Comparison of ENCODE assay signal across 8 mouse cellular contexts in the genomic region with DNA sequence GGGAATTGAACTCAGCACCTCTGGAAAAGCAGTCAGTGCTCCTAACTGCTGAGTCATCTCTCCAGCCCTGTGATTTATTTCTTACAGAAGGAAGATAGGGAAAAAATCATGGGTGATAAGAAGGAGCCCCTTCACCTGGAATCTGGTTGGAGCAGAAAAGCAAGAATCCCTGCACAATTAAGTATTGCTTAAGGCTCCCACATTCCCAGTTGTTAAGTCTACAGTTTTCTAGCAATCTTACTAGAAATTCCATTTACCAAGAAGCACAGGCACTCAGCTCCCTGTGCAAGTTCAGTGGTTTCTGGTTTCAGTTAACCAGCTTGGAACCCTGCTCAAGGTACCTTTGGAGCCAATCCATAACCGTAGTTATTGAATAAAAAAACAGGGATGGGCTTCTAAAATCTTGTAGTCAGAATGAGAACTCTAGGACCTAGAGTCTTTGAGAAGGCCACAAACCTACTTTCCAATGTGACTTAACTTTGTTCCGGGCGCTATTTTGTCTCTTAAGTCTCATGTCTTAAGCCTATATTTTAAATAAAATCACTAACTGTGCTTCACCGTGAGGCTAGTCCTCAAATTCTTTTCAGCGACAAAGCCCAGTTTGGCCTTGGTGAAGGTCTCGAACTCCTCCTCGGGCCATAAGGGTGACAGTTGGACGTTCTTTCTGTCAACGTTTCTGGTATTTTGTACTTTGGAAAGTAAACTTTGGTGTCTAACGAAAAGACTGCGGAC. TPM values are rescaled to one million over a fixed set of nuclear protein-coding genes. Genes with fewer than 3 reads are reported as not detected.
DNase-seq lines count a peak whose midpoint lies in the region; ATAC-seq and TF ChIP-seq lines count a peak whose summit lies in the region.

No protein-coding gene starts in this region.

- TF ChIP-seq CTCF in gastrocnemius, adult 2 months (IDR thresholded peaks at IDR 0.05), result no peak
- TF ChIP-seq CTCF in C2C12 (IDR thresholded peaks at IDR 0.05; ENCODE audit: control insufficient read depth, insufficient read depth, insufficient read length), result no peak

- peak overlapping the region; percentile 92 for H3K4me3 ChIP-seq in gastrocnemius, adult 2 months
- no peak overlapping the region for H3K4me3 ChIP-seq in C2C12 (ENCODE audit: insufficient read depth, poor library complexity, severe bottlenecking)
- H3K4me3 ChIP-seq in forebrain, embryonic 16.5 days (replicated peaks; ENCODE audit: low read length), result peak overlapping the region; percentile 57
- peak overlapping the region; percentile 56 for H3K4me3 ChIP-seq in liver, embryonic 13.5 days (replicated peaks)

- H3K9me3 ChIP-seq in forebrain, embryonic 16.5 days (ENCODE audit: control insufficient read depth, low read length), result no peaks in the 10 kb centered on the region
- H3K9me3 ChIP-seq in liver, embryonic 13.5 days (replicated peaks), result no peaks in the 10 kb centered on the region

- 40% methylated on average over 11 of the region's 11 CpGs for WGBS in forebrain, embryonic 16.5 days
- WGBS in liver, embryonic 13.5 days (ENCODE audit: insufficient replicate concordance), result 23% methylated on average over 11 of the region's 11 CpGs

- peak overlapping the region; percentile 74 for H3K4me2 ChIP-seq in forebrain, embryonic 16.5 days (ENCODE audit: low read length)
- H3K4me2 ChIP-seq in liver, embryonic 13.5 days, result peak overlapping the region; percentile 74

- H3K4me1 ChIP-seq in forebrain, embryonic 16.5 days (replicated peaks; ENCODE audit: control insufficient read depth, insufficient read depth, low read length), result peaks cover 14% of the 10 kb centered on the region
- peaks cover 21% of the 10 kb centered on the region for H3K4me1 ChIP-seq in liver, embryonic 13.5 days (replicated peaks)

- no peak for ATAC-seq in forebrain, embryonic 16.5 days
- ATAC-seq in liver, embryonic 13.5 days (ENCODE audit: low read depth), result no peak

- peak overlapping the region; percentile 86 for H3K27ac ChIP-seq in gastrocnemius, adult 2 months
- H3K27ac ChIP-seq in forebrain, embryonic 16.5 days (ENCODE audit: low read length), result no peak overlapping the region
- H3K27ac ChIP-seq in liver, embryonic 13.5 days, result peak overlapping the region; percentile 69

- H3K79me2 ChIP-seq in C2C12 (ENCODE audit: control insufficient read depth, insufficient read depth), result no peaks in the 10 kb centered on the region

- H3K9ac ChIP-seq in forebrain, embryonic 16.5 days (replicated peaks; ENCODE audit: low read depth, low read length), result no peak overlapping the region; the same call in 1 of the 2 replicates
- H3K9ac ChIP-seq in liver, embryonic 13.5 days, result peak overlapping the region; percentile 22; the same call in 1 of the 2 replicates

- no peak for DNase-seq in gastrocnemius, adult 2 months
- no peak for DNase-seq in gastrocnemius, postnatal 36 days
- DNase-seq in liver, embryonic 13.5 days, result no peak
- no peak for DNase-seq in urinary bladder, postnatal 4 days (ENCODE audit: low spot score in 2 of 2)
- DNase-seq in urinary bladder, postnatal 10 days (ENCODE audit: low spot score), result no peak
- DNase-seq in urinary bladder, adult 18-20 months (ENCODE audit: low spot score in 2 of 2), result no peak

- H3K36me3 ChIP-seq in C2C12 (ENCODE audit: control insufficient read depth, insufficient read depth), result no peaks in the 10 kb centered on the region
- H3K36me3 ChIP-seq in forebrain, embryonic 16.5 days (ENCODE audit: control insufficient read depth, insufficient read depth), result no peaks in the 10 kb centered on the region
- H3K36me3 ChIP-seq in liver, embryonic 13.5 days, result no peaks in the 10 kb centered on the region

- H3ac ChIP-seq in C2C12 (ENCODE audit: control insufficient read depth, insufficient read length, low read depth), result peak overlapping the region; percentile 8

- intact Hi-C loops in gastrocnemius, adult 2 months (cut with DNase I), result no loop called here
- intact Hi-C loops in gastrocnemius, postnatal 36 days (cut with DNase I), result no loop called here

- H3K79me3 ChIP-seq in C2C12 (ENCODE audit: low read depth), result no peaks in the 10 kb centered on the region

- H3K27me3 ChIP-seq in C2C12 (ENCODE audit: control insufficient read depth, insufficient read depth, insufficient read length), result no peaks in the 10 kb centered on the region
- H3K27me3 ChIP-seq in forebrain, embryonic 16.5 days (replicated peaks; ENCODE audit: control insufficient read depth, insufficient read depth, low read length), result no peaks in the 10 kb centered on the region
- 0 out of 2 replicates have a peak, but pooled peaks cover 3% of the 10 kb centered on the region for H3K27me3 ChIP-seq in liver, embryonic 13.5 days

TF ChIP-seq in C2C12, 6 proteins besides CTCF, POLR2A, EP300 and RAD21:
- TF ChIP-seq USF1 (IDR thresholded peaks at IDR 0.05; ENCODE audit: low read depth), result no peak
- no peak for TF ChIP-seq CEBPB (IDR thresholded peaks at IDR 0.05; ENCODE audit: low read depth)
- TF ChIP-seq MYOG (IDR thresholded peaks at IDR 0.05; ENCODE audit: control insufficient read depth, extremely low read depth, insufficient read length), result no peak
- no peak for TF ChIP-seq MAX (IDR thresholded peaks at IDR 0.05)
- no peak for TF ChIP-seq FOSL1 (IDR thresholded peaks at IDR 0.05; ENCODE audit: insufficient read depth, low read length, poor library complexity, severe bottlenecking)
- TF ChIP-seq MYOD1 (IDR thresholded peaks at IDR 0.05; ENCODE audit: control insufficient read depth, insufficient read length, low read depth), result no peak
TF ChIP-seq in C2C12: peak in this region for 0.

RNA-seq across cellular contexts. Expression of gene Gm2a, which starts 1.0 kb away (rescaled TPM):
- 1 to 10 TPM; 6.5 to 6.7 TPM for total RNA-seq in gastrocnemius, adult 2 months (2021)
- total RNA-seq in gastrocnemius, postnatal 36 days (2021), result 1 to 10 TPM; 7.0 to 7.2 TPM
- polyA plus RNA-seq in C2C12 (2012; fragmentation: generic; extraction: Trizol), result 2.9 TPM
- polyA plus RNA-seq in forebrain, embryonic 16.5 days (2015; fragmentation: Nextera tagmentation; extraction: Ambion mirVana), result 20.9 and 21.4 TPM in 2 replicates
- 9.6 and 10.6 TPM in 2 replicates for polyA plus RNA-seq in liver, embryonic 13.5 days (2015; fragmentation: Nextera tagmentation; extraction: Ambion mirVana)

RNA-seq across cellular contexts. Expression of gene Ccdc69, which starts 19.0 kb away (rescaled TPM):
- 1 to 10 TPM; 3.6 to 3.9 TPM for total RNA-seq in gastrocnemius, adult 2 months (2021)
- 1 to 10 TPM; 3.5 to 4.9 TPM for total RNA-seq in gastrocnemius, postnatal 36 days (2021)
- 0.04 TPM for polyA plus RNA-seq in C2C12 (2012; fragmentation: generic; extraction: Trizol)
- 0.29 TPM in 1 of 2 replicates, not detected in the other for polyA plus RNA-seq in forebrain, embryonic 16.5 days (2015; fragmentation: Nextera tagmentation; extraction: Ambion mirVana)
- polyA plus RNA-seq in liver, embryonic 13.5 days (2015; fragmentation: Nextera tagmentation; extraction: Ambion mirVana), result 0.96 and 1.1 TPM in 2 replicates

RNA-seq across cellular contexts. Expression of gene Slc36a3, which starts 54.6 kb away (rescaled TPM):
- total RNA-seq in gastrocnemius, adult 2 months (2021), result not detected
- not detected for total RNA-seq in gastrocnemius, postnatal 36 days (2021)
- polyA plus RNA-seq in C2C12 (2012; fragmentation: generic; extraction: Trizol), result 0.01 TPM
- polyA plus RNA-seq in forebrain, embryonic 16.5 days (2015; fragmentation: Nextera tagmentation; extraction: Ambion mirVana), result not detected in 2 replicates
- not detected in 2 replicates for polyA plus RNA-seq in liver, embryonic 13.5 days (2015; fragmentation: Nextera tagmentation; extraction: Ambion mirVana)
